Mouse (Mus musculus): ENCODE measurements around the gene Nmt1. TPM values are rescaled to one million over a fixed set of nuclear protein-coding genes. Genes with fewer than 3 reads are reported as not detected.

Nmt1 gene
- 41.0 and 51.1 TPM in 2 replicates for polyA plus RNA-seq (2014; fragmentation: Nextera tagmentation; extraction: Ambion mirVana)

- no peaks in the 10 kb centered on the region for H3K4me1 ChIP-seq (replicated peaks; ENCODE audit: control insufficient read depth, insufficient read depth, low read length)
- 0 out of 2 replicates have a peak within 1 kb of the TSS, but pooled peaks have one; percentile 3 for H3K27ac ChIP-seq (ENCODE audit: low read depth, low read length)
- no peaks in the 10 kb centered on the region for H3K9me3 ChIP-seq (ENCODE audit: control insufficient read depth, low read length)
- ATAC-seq (ENCODE audit: low FRiP score) (peak; percentile 99), DNase-seq (ENCODE audit: low spot score) (peak; percentile 95)
- no peaks in the 10 kb centered on the region for H3K36me3 ChIP-seq (ENCODE audit: control insufficient read depth, insufficient read depth, low read length)
- no peaks in the 10 kb centered on the region for H3K27me3 ChIP-seq (ENCODE audit: control insufficient read depth, insufficient read depth, low read length)
- peak within 1 kb of the TSS; percentile 49 for H3K4me2 ChIP-seq (replicated peaks; ENCODE audit: low read depth, low read length)
- H3K4me3 ChIP-seq (ENCODE audit: low read depth, low read length): peak within 1 kb of the TSS; percentile 69
- under 1% methylated on average over 36 of the region's 36 CpGs for whole genome bisulfite sequencing
- peak within 1 kb of the TSS; percentile 77 for H3K9ac ChIP-seq (ENCODE audit: low read depth, low read length)
Observed at GRCm38 (mm10) chr11:103028176-103028891, at the start of gene Nmt1, which contains the start of gene Dcakd. Gene Nmt1, plus strand, starts transcription at chr11:103028190. Gene Dcakd, minus strand, starts transcription at chr11:103028333.

- Histone ChIP-seq H3K27ac (ENCODE audit: low read depth, low read length) (no peak overlapping the region), H3K9ac (ENCODE audit: low read depth, low read length) (no peak overlapping the region), H3K4me1 (replicated peaks; ENCODE audit: control insufficient read depth, insufficient read depth, low read length) (no peaks in the 10 kb centered on the region), H3K4me2 (replicated peaks; ENCODE audit: low read depth, low read length) (no peak overlapping the region), H3K9me3 (ENCODE audit: control insufficient read depth, low read length) (no peaks in the 10 kb centered on the region), H3K27me3 (ENCODE audit: control insufficient read depth, insufficient read depth, low read length) (no peaks in the 10 kb centered on the region), H3K36me3 (ENCODE audit: control insufficient read depth, insufficient read depth, low read length) (no peaks in the 10 kb centered on the region), H3K4me3 (ENCODE audit: low read depth, low read length) (no peak overlapping the region)
- DNase-seq (ENCODE audit: low spot score) (no peak), ATAC-seq (ENCODE audit: low FRiP score) (no peak)
- WGBS: 63% methylated on average over 10 of the region's 10 CpGs
Observed at GRCm38 (mm10) chr11:102981151-102981890, 46.7 kb upstream of the Nmt1 start.

GRCm38 (mm10) chr11:102984086-102984485 lies 43.9 kb upstream of the Nmt1 start:
- no peak overlapping the region; the same call in 1 of the 2 replicates for H3K4me3 ChIP-seq (ENCODE audit: low read depth, low read length)
- no peak overlapping the region for H3K4me2 ChIP-seq (replicated peaks; ENCODE audit: low read depth, low read length)
- H3K27ac ChIP-seq (ENCODE audit: low read depth, low read length): no peak overlapping the region
- DNase-seq (ENCODE audit: low spot score): no peak
- no peak for ATAC-seq (ENCODE audit: low FRiP score)
- no peak overlapping the region for H3K9ac ChIP-seq (ENCODE audit: low read depth, low read length)
- H3K4me1 ChIP-seq (replicated peaks; ENCODE audit: control insufficient read depth, insufficient read depth, low read length): no peaks in the 10 kb centered on the region
- no peaks in the 10 kb centered on the region for H3K9me3 ChIP-seq (ENCODE audit: control insufficient read depth, low read length)
- peaks cover 6% of the 10 kb centered on the region for H3K27me3 ChIP-seq (ENCODE audit: control insufficient read depth, insufficient read depth, low read length)
- H3K36me3 ChIP-seq (ENCODE audit: control insufficient read depth, insufficient read depth, low read length): no peaks in the 10 kb centered on the region
- whole genome bisulfite sequencing: 87% methylated on average over 9 of the region's 9 CpGs

GRCm38 (mm10) chr11:102984615-102985014 lies 43.4 kb upstream of the Nmt1 start:
- no peak overlapping the region for H3K27ac ChIP-seq (ENCODE audit: low read depth, low read length)
- H3K4me1 ChIP-seq (replicated peaks; ENCODE audit: control insufficient read depth, insufficient read depth, low read length): no peaks in the 10 kb centered on the region
- H3K27me3 ChIP-seq (ENCODE audit: control insufficient read depth, insufficient read depth, low read length): peaks cover 10% of the 10 kb centered on the region

GRCm38 (mm10) chr11:102985160-102985559 lies 42.8 kb upstream of the Nmt1 start:
- Histone ChIP-seq H3K4me2 (replicated peaks; ENCODE audit: low read depth, low read length) (no peak overlapping the region), H3K27ac (ENCODE audit: low read depth, low read length) (no peak overlapping the region), H3K4me3 (ENCODE audit: low read depth, low read length) (no peak overlapping the region), H3K27me3 (ENCODE audit: control insufficient read depth, insufficient read depth, low read length) (peaks cover 15% of the 10 kb centered on the region), H3K4me1 (replicated peaks; ENCODE audit: control insufficient read depth, insufficient read depth, low read length) (no peaks in the 10 kb centered on the region), H3K36me3 (ENCODE audit: control insufficient read depth, insufficient read depth, low read length) (no peaks in the 10 kb centered on the region), H3K9me3 (ENCODE audit: control insufficient read depth, low read length) (no peaks in the 10 kb centered on the region), H3K9ac (ENCODE audit: low read depth, low read length) (no peak overlapping the region)
- 62% methylated on average over 6 of the region's 6 CpGs for WGBS
- ATAC-seq (ENCODE audit: low FRiP score) (no peak), DNase-seq (ENCODE audit: low spot score) (no peak)

More at GRCm38 (mm10) chr11:102984615-102985014, 43.4 kb upstream of the Nmt1 start:
- Histone ChIP-seq H3K4me2 (replicated peaks; ENCODE audit: low read depth, low read length) (no peak overlapping the region), H3K36me3 (ENCODE audit: control insufficient read depth, insufficient read depth, low read length) (no peaks in the 10 kb centered on the region), H3K9ac (ENCODE audit: low read depth, low read length) (no peak overlapping the region), H3K9me3 (ENCODE audit: control insufficient read depth, low read length) (no peaks in the 10 kb centered on the region), H3K4me3 (ENCODE audit: low read depth, low read length) (no peak overlapping the region)
- DNase-seq (ENCODE audit: low spot score) (no peak), ATAC-seq (ENCODE audit: low FRiP score) (no peak)
- 58% methylated on average over 4 of the region's 4 CpGs for WGBS

GRCm38 (mm10) chr11:102989641-102990151 lies 38.3 kb upstream of the Nmt1 start:
- peaks cover 6% of the 10 kb centered on the region for H3K4me1 ChIP-seq (replicated peaks; ENCODE audit: control insufficient read depth, insufficient read depth, low read length)
- no peak for ATAC-seq (ENCODE audit: low FRiP score)
- peaks cover 27% of the 10 kb centered on the region for H3K27me3 ChIP-seq (ENCODE audit: control insufficient read depth, insufficient read depth, low read length)
- peak; percentile 63 for DNase-seq (ENCODE audit: low spot score)
- H3K36me3 ChIP-seq (ENCODE audit: control insufficient read depth, insufficient read depth, low read length): no peaks in the 10 kb centered on the region
- H3K4me3 ChIP-seq (ENCODE audit: low read depth, low read length): peak overlapping the region; percentile 36
- 4% methylated on average over 28 of the region's 28 CpGs for WGBS
- H3K9me3 ChIP-seq (ENCODE audit: control insufficient read depth, low read length): no peaks in the 10 kb centered on the region
- H3K4me2 ChIP-seq (replicated peaks; ENCODE audit: low read depth, low read length): peak overlapping the region; percentile 71
- H3K9ac ChIP-seq (ENCODE audit: low read depth, low read length): peak overlapping the region; percentile 37
- H3K27ac ChIP-seq (ENCODE audit: low read depth, low read length): no peak overlapping the region

- Histone ChIP-seq H3K4me2 (replicated peaks; ENCODE audit: low read depth, low read length) (peak overlapping the region; percentile 71), H3K27ac (ENCODE audit: low read depth, low read length) (no peak overlapping the region), H3K36me3 (ENCODE audit: control insufficient read depth, insufficient read depth, low read length) (no peaks in the 10 kb centered on the region), H3K9me3 (ENCODE audit: control insufficient read depth, low read length) (no peaks in the 10 kb centered on the region), H3K9ac (ENCODE audit: low read depth, low read length) (peak overlapping the region; percentile 37), H3K27me3 (ENCODE audit: control insufficient read depth, insufficient read depth, low read length) (peaks cover 27% of the 10 kb centered on the region), H3K4me3 (ENCODE audit: low read depth, low read length) (peak overlapping the region; percentile 36), H3K4me1 (replicated peaks; ENCODE audit: control insufficient read depth, insufficient read depth, low read length) (peaks cover 6% of the 10 kb centered on the region)
- ATAC-seq (ENCODE audit: low FRiP score) (no peak), DNase-seq (ENCODE audit: low spot score) (no peak)
- WGBS: 2% methylated on average over 29 of the region's 29 CpGs
Observed at GRCm38 (mm10) chr11:102990152-102990663, 37.8 kb upstream of the Nmt1 start.

- Histone ChIP-seq H3K9me3 (ENCODE audit: control insufficient read depth, low read length) (no peaks in the 10 kb centered on the region), H3K9ac (ENCODE audit: low read depth, low read length) (peak overlapping the region; percentile 0; the same call in 1 of the 2 replicates), H3K27ac (ENCODE audit: low read depth, low read length) (no peak overlapping the region), H3K36me3 (ENCODE audit: control insufficient read depth, insufficient read depth, low read length) (no peaks in the 10 kb centered on the region), H3K4me1 (replicated peaks; ENCODE audit: control insufficient read depth, insufficient read depth, low read length) (peaks cover 6% of the 10 kb centered on the region), H3K27me3 (ENCODE audit: control insufficient read depth, insufficient read depth, low read length) (peaks cover 27% of the 10 kb centered on the region), H3K4me3 (ENCODE audit: low read depth, low read length) (no peak overlapping the region), H3K4me2 (replicated peaks; ENCODE audit: low read depth, low read length) (peak overlapping the region; percentile 33)
- DNase-seq (ENCODE audit: low spot score) (peak; percentile 59), ATAC-seq (ENCODE audit: low FRiP score) (peak; percentile 46)
- under 1% methylated on average over 16 of the region's 16 CpGs for WGBS
Observed at GRCm38 (mm10) chr11:102991681-102992080, 36.3 kb upstream of the Nmt1 start.

Measured in hindbrain, embryonic 11.5 days (tissue).